In genomic region chr6:144695660-144696059, GRCm38 (mm10) we compare ENCODE assay signal across 13 mouse cellular contexts.
DNase-seq lines count a peak whose midpoint lies in the region; ATAC-seq and TF ChIP-seq lines count a peak whose summit lies in the region.
"Had no signal": no experiment of that assay in that cellular context is flagged by ENCODE, and none has a peak within 500 bp of the region (broad histone marks: within the 10 kb centered on the region; RNA-seq: fewer than 3 reads in every experiment).

No protein-coding gene starts in this region.

- H3K9me3 ChIP-seq in forebrain, postnatal 0 days (ENCODE audit: low read length) = no peaks in the 10 kb centered on the region
- H3K9me3 ChIP-seq in forebrain, embryonic 12.5 days = no peaks in the 10 kb centered on the region
- no peaks in the 10 kb centered on the region for H3K9me3 ChIP-seq in limb, embryonic 10.5 days (replicated peaks)
- H3K9me3 ChIP-seq: kidney, embryonic 15.5 days had no signal

- H3K4me3 ChIP-seq in forebrain, postnatal 0 days (ENCODE audit: low read depth, low read length) = no peak overlapping the region
- H3K4me3 ChIP-seq in forebrain, embryonic 12.5 days (replicated peaks) = no peak overlapping the region
- H3K4me3 ChIP-seq in limb, embryonic 10.5 days = no peak overlapping the region
- H3K4me3 ChIP-seq: kidney, embryonic 15.5 days had no signal

- ATAC-seq in forebrain, postnatal 0 days = peak; percentile 65
- no peak for ATAC-seq in forebrain, embryonic 12.5 days (ENCODE audit: low FRiP score)
- ATAC-seq: hindbrain, embryonic 16.5 days had no signal

- H3K36me3 ChIP-seq in forebrain, postnatal 0 days (ENCODE audit: insufficient read depth) = no peaks in the 10 kb centered on the region
- no peaks in the 10 kb centered on the region for H3K36me3 ChIP-seq in forebrain, embryonic 12.5 days (replicated peaks)
- H3K36me3 ChIP-seq in limb, embryonic 10.5 days = 0 out of 2 replicates have a peak, but pooled peaks cover 1% of the 10 kb centered on the region
- H3K36me3 ChIP-seq: kidney, embryonic 15.5 days had no signal

- no peaks in the 10 kb centered on the region for H3K4me1 ChIP-seq in forebrain, postnatal 0 days (ENCODE audit: insufficient read depth)
- H3K4me1 ChIP-seq in forebrain, embryonic 12.5 days = no peaks in the 10 kb centered on the region
- peaks cover 16% of the 10 kb centered on the region for H3K4me1 ChIP-seq in limb, embryonic 10.5 days
- H3K4me1 ChIP-seq: kidney, embryonic 15.5 days had no signal

- peak; percentile 35 for DNase-seq in forebrain, postnatal 0 days
- peak; percentile 10 for DNase-seq in testis, postnatal 14 days (ENCODE audit: low spot score)
- no peak for DNase-seq in testis, postnatal 10 days (ENCODE audit: low spot score)
- peak; percentile 12 for DNase-seq in heart, postnatal 4 days
- DNase-seq in limb, embryonic 10.5 days (ENCODE audit: low spot score) = no peak
- no peak for DNase-seq in adrenal gland, adult 8-10 months
- DNase-seq in natural killer cell, adult 2 months (ENCODE audit: low spot score in 2 of 2) = no peak
- DNase-seq: cerebellum, postnatal 36 days; gastrocnemius, postnatal 10 days; thymus, postnatal 25 days had no signal

- H3K9ac ChIP-seq in forebrain, postnatal 0 days = no peak overlapping the region
- no peak overlapping the region for H3K9ac ChIP-seq in forebrain, embryonic 12.5 days
- H3K9ac ChIP-seq: kidney, embryonic 15.5 days had no signal

- no peak overlapping the region for H3K27ac ChIP-seq in forebrain, postnatal 0 days (ENCODE audit: low read depth, low read length)
- H3K27ac ChIP-seq in forebrain, embryonic 12.5 days = no peak overlapping the region
- H3K27ac ChIP-seq in limb, embryonic 10.5 days = no peak overlapping the region
- H3K27ac ChIP-seq: kidney, embryonic 15.5 days had no signal

- no peak overlapping the region for H3K4me2 ChIP-seq in forebrain, postnatal 0 days (ENCODE audit: low read depth)
- no peak overlapping the region for H3K4me2 ChIP-seq in forebrain, embryonic 12.5 days
- H3K4me2 ChIP-seq: kidney, embryonic 15.5 days had no signal

- TF ChIP-seq CTCF in forebrain, postnatal 0 days (IDR thresholded peaks at IDR 0.05; ENCODE audit: low read depth) = no peak

- no peaks in the 10 kb centered on the region for H3K27me3 ChIP-seq in forebrain, postnatal 0 days (ENCODE audit: insufficient read depth, low read length)
- no peaks in the 10 kb centered on the region for H3K27me3 ChIP-seq in forebrain, embryonic 12.5 days
- no peaks in the 10 kb centered on the region for H3K27me3 ChIP-seq in limb, embryonic 10.5 days (ENCODE audit: low read depth, poor library complexity, severe bottlenecking)
- H3K27me3 ChIP-seq: kidney, embryonic 15.5 days had no signal

- 59% methylated on average over 4 of the region's 4 CpGs for WGBS in forebrain, postnatal 0 days
- 88% methylated on average over 4 of the region's 4 CpGs for WGBS in forebrain, embryonic 12.5 days
- 79% methylated on average over 4 of the region's 4 CpGs for WGBS in limb, embryonic 10.5 days

Comparison
In these comparisons a context has a peak if more than half of its experiments do, and no peak if none do; other contexts are left out.
1. DNase-seq: peak in forebrain, postnatal 0 days (single experiment), testis, postnatal 14 days (single experiment) and heart, postnatal 4 days (single experiment); none in testis, postnatal 10 days (single experiment), limb, embryonic 10.5 days (single experiment), adrenal gland, adult 8-10 months (single experiment) and natural killer cell, adult 2 months (0 of 2).